Mouse (Mus musculus): ENCODE measurements around the gene Slc25a27.

- TF ChIP-seq CTCF (IDR thresholded peaks at IDR 0.05; ENCODE audit: low read depth, low read length): no peak
- TF ChIP-seq EP300 (IDR thresholded peaks at IDR 0.05; ENCODE audit: insufficient read depth, low read depth, low read length): no peak
These were observed 36.6 kb downstream of the Slc25a27 start for GRCm38 (mm10) chr17:43630427-43630760.

All from ES-Bruce4 (cell line).